In genomic region chr6:49397466-49397865, GRCm38 (mm10) we compare ENCODE assay signal across 9 mouse cellular contexts. TPM values are rescaled to one million over a fixed set of nuclear protein-coding genes. Genes with fewer than 3 reads are reported as not detected.
DNase-seq lines count a peak whose midpoint lies in the region; ATAC-seq lines count a peak whose summit lies in the region.
"Had no signal": no experiment of that assay in that cellular context is flagged by ENCODE, and none has a peak within 500 bp of the region (broad histone marks: within the 10 kb centered on the region; RNA-seq: fewer than 3 reads in every experiment).

No protein-coding gene starts in this region.

- no peak overlapping the region for H3K4me3 ChIP-seq in heart, embryonic 10.5 days
- H3K4me3 ChIP-seq in midbrain, embryonic 11.5 days (ENCODE audit: low read depth, low read length): no peak overlapping the region
- no peak overlapping the region for H3K4me3 ChIP-seq in midbrain, embryonic 15.5 days
- no peak overlapping the region for H3K4me3 ChIP-seq in hindbrain, embryonic 13.5 days
- H3K4me3 ChIP-seq: liver, embryonic 15.5 days had no signal

- no peaks in the 10 kb centered on the region for H3K4me1 ChIP-seq in heart, embryonic 10.5 days
- H3K4me1 ChIP-seq in midbrain, embryonic 11.5 days (ENCODE audit: control insufficient read depth, insufficient read depth, low read length): no peaks in the 10 kb centered on the region
- H3K4me1 ChIP-seq in midbrain, embryonic 15.5 days: no peaks in the 10 kb centered on the region
- no peaks in the 10 kb centered on the region for H3K4me1 ChIP-seq in hindbrain, embryonic 13.5 days (replicated peaks)
- H3K4me1 ChIP-seq: liver, embryonic 15.5 days had no signal

- ATAC-seq in midbrain, embryonic 11.5 days (ENCODE audit: low FRiP score): no peak
- ATAC-seq in midbrain, embryonic 15.5 days (replicated peaks): no peak
- ATAC-seq in hindbrain, embryonic 13.5 days (ENCODE audit: low FRiP score): no peak

- H3K27me3 ChIP-seq in heart, embryonic 10.5 days (ENCODE audit: insufficient read depth, poor library complexity, severe bottlenecking): no peaks in the 10 kb centered on the region
- no peaks in the 10 kb centered on the region for H3K27me3 ChIP-seq in midbrain, embryonic 11.5 days (ENCODE audit: control insufficient read depth, insufficient read depth, low read length)
- H3K27me3 ChIP-seq in midbrain, embryonic 15.5 days (replicated peaks): no peaks in the 10 kb centered on the region
- H3K27me3 ChIP-seq in hindbrain, embryonic 13.5 days: no peaks in the 10 kb centered on the region
- H3K27me3 ChIP-seq: liver, embryonic 15.5 days had no signal

- intact Hi-C loops in heart, postnatal 36 days (cut with DNase I): loop anchor here (5.0 kb wide), 1 partner anchor 340 kb away; no protein-coding TSS in a partner anchor

- no peaks in the 10 kb centered on the region for H3K36me3 ChIP-seq in heart, embryonic 10.5 days
- no peaks in the 10 kb centered on the region for H3K36me3 ChIP-seq in midbrain, embryonic 11.5 days (ENCODE audit: control insufficient read depth, insufficient read depth, low read length)
- H3K36me3 ChIP-seq in midbrain, embryonic 15.5 days (replicated peaks): no peaks in the 10 kb centered on the region
- H3K36me3 ChIP-seq in hindbrain, embryonic 13.5 days: no peaks in the 10 kb centered on the region
- H3K36me3 ChIP-seq: liver, embryonic 15.5 days had no signal

- peak; percentile 74 for DNase-seq in heart, embryonic 10.5 days (ENCODE audit: low spot score)
- no peak for DNase-seq in heart, postnatal 36 days
- peak; percentile 87 for DNase-seq in midbrain, embryonic 11.5 days (ENCODE audit: low spot score, missing footprints)
- peak; percentile 20 for DNase-seq in embryo, embryonic 11.5 days (ENCODE audit: low read depth, low spot score)
- peak; percentile 45 for DNase-seq in thymus, postnatal 0 days (ENCODE audit: low spot score)
- DNase-seq in spleen, postnatal 36 days (ENCODE audit: low spot score in 2 of 2): no peak

- H3K27ac ChIP-seq in heart, embryonic 10.5 days: no peak overlapping the region
- no peak overlapping the region for H3K27ac ChIP-seq in midbrain, embryonic 11.5 days (ENCODE audit: low read depth, low read length)
- no peak overlapping the region for H3K27ac ChIP-seq in midbrain, embryonic 15.5 days
- H3K27ac ChIP-seq in hindbrain, embryonic 13.5 days: no peak overlapping the region
- H3K27ac ChIP-seq: liver, embryonic 15.5 days had no signal

- no peak overlapping the region for H3K9ac ChIP-seq in midbrain, embryonic 11.5 days (ENCODE audit: low read length)
- H3K9ac ChIP-seq in midbrain, embryonic 15.5 days: no peak overlapping the region
- no peak overlapping the region for H3K9ac ChIP-seq in hindbrain, embryonic 13.5 days
- H3K9ac ChIP-seq: liver, embryonic 15.5 days had no signal

- no peak overlapping the region for H3K4me2 ChIP-seq in midbrain, embryonic 11.5 days
- H3K4me2 ChIP-seq in midbrain, embryonic 15.5 days: no peak overlapping the region
- no peak overlapping the region for H3K4me2 ChIP-seq in hindbrain, embryonic 13.5 days
- H3K4me2 ChIP-seq: liver, embryonic 15.5 days had no signal

- peaks cover 3% of the 10 kb centered on the region; the same call in 1 of the 2 replicates for H3K9me3 ChIP-seq in heart, embryonic 10.5 days
- no peaks in the 10 kb centered on the region for H3K9me3 ChIP-seq in midbrain, embryonic 11.5 days (ENCODE audit: control insufficient read depth, low read length)
- no peaks in the 10 kb centered on the region for H3K9me3 ChIP-seq in midbrain, embryonic 15.5 days
- no peaks in the 10 kb centered on the region for H3K9me3 ChIP-seq in hindbrain, embryonic 13.5 days
- H3K9me3 ChIP-seq: liver, embryonic 15.5 days had no signal

RNA-seq across cellular contexts. Expression of gene Stk31, which starts 2.1 kb away (rescaled TPM):
- polyA plus RNA-seq in heart, embryonic 10.5 days (2016; fragmentation: Nextera tagmentation; extraction: Ambion mirVana): 0.21 TPM in 1 of 2 replicates, not detected in the other
- total RNA-seq in heart, postnatal 36 days (2021): under 1 TPM in 1 of 2 experiments, not detected in 1; 0.16 TPM
- polyA plus RNA-seq in midbrain, embryonic 11.5 days (2014; fragmentation: Nextera tagmentation; extraction: Ambion mirVana): 0.05 and 0.12 TPM in 2 replicates
- 0.20 TPM in 1 of 2 replicates, not detected in the other for polyA plus RNA-seq in midbrain, embryonic 15.5 days (2015; fragmentation: Nextera tagmentation; extraction: Ambion mirVana)
- 0.12 TPM in 1 of 2 replicates, not detected in the other for polyA plus RNA-seq in thymus, postnatal 0 days (2015; fragmentation: Nextera tagmentation; extraction: Ambion mirVana)
- polyA plus RNA-seq in hindbrain, embryonic 13.5 days (2015; fragmentation: Nextera tagmentation; extraction: Ambion mirVana): 0.09 and 0.17 TPM in 2 replicates

RNA-seq across cellular contexts. Expression of gene Fam221a, which starts 29.9 kb away (rescaled TPM):
- polyA plus RNA-seq in heart, embryonic 10.5 days (2016; fragmentation: Nextera tagmentation; extraction: Ambion mirVana): 3.5 and 3.6 TPM in 2 replicates
- under 1 TPM; 0.28 to 0.54 TPM for total RNA-seq in heart, postnatal 36 days (2021)
- polyA plus RNA-seq in midbrain, embryonic 11.5 days (2014; fragmentation: Nextera tagmentation; extraction: Ambion mirVana): 5.0 and 6.0 TPM in 2 replicates
- polyA plus RNA-seq in midbrain, embryonic 15.5 days (2015; fragmentation: Nextera tagmentation; extraction: Ambion mirVana): 4.0 and 5.1 TPM in 2 replicates
- 9.7 and 12.1 TPM in 2 replicates for polyA plus RNA-seq in thymus, postnatal 0 days (2015; fragmentation: Nextera tagmentation; extraction: Ambion mirVana)
- polyA plus RNA-seq in hindbrain, embryonic 13.5 days (2015; fragmentation: Nextera tagmentation; extraction: Ambion mirVana): 3.8 and 5.3 TPM in 2 replicates

Comparison
In these comparisons a context has a peak if more than half of its experiments do, and no peak if none do; other contexts are left out.
1. DNase-seq: peak in heart, embryonic 10.5 days (single experiment), midbrain, embryonic 11.5 days (single experiment), embryo, embryonic 11.5 days (single experiment) and thymus, postnatal 0 days (single experiment); none in heart, postnatal 36 days (0 of 2) and spleen, postnatal 36 days (0 of 2).